In genomic region chr17:47923011-47923677, GRCm38 (mm10) we compare ENCODE assay signal across 8 mouse cellular contexts. TPM values are rescaled to one million over a fixed set of nuclear protein-coding genes. Genes with fewer than 3 reads are reported as not detected.
A peak's percentile ranks its signal among the peaks of the same experiment; 100 is the strongest.
DNase-seq lines count a peak whose midpoint lies in the region; TF ChIP-seq lines count a peak whose summit lies in the region.

No protein-coding gene starts in this region.

- H3K4me3 ChIP-seq in heart, embryonic 10.5 days, result peak overlapping the region; percentile 83
- peak overlapping the region; percentile 99 for H3K4me3 ChIP-seq in small intestine, adult 2 months (ENCODE audit: low read depth, low read length)

- WGBS in heart, embryonic 10.5 days, result under 1% methylated on average over 28 of the region's 28 CpGs
- WGBS in small intestine, adult 2 months, result 2% methylated on average over 28 of the region's 28 CpGs

- no peak for TF ChIP-seq CTCF in small intestine, adult 2 months (IDR thresholded peaks at IDR 0.05; ENCODE audit: extremely low read depth, insufficient read length, insufficient replicate concordance, low read depth, low read length)

- peaks cover 5% of the 10 kb centered on the region; the same call in 1 of the 2 replicates for H3K27me3 ChIP-seq in heart, embryonic 10.5 days (ENCODE audit: insufficient read depth, poor library complexity, severe bottlenecking)
- H3K27me3 ChIP-seq in small intestine, adult 2 months (ENCODE audit: control insufficient read depth, insufficient read depth, low read length), result no peaks in the 10 kb centered on the region

- intact Hi-C loops in gastrocnemius, postnatal 14 days (cut with DNase I; ENCODE audit: low total_unique reads), result loop anchor here (5.0 to 10.0 kb wide), 2 partner anchors 49 to 122 kb away; no protein-coding TSS in a partner anchor
- intact Hi-C loops in left cerebral cortex, postnatal 36 days (cut with DNase I), result loop anchor here (5.0 kb wide), 1 partner anchor 174 kb away; no protein-coding TSS in a partner anchor

- no peak for TF ChIP-seq POLR2A in small intestine, adult 2 months (IDR thresholded peaks at IDR 0.05; ENCODE audit: low read depth, low read length)

- peak overlapping the region; percentile 97 for H3K27ac ChIP-seq in heart, embryonic 10.5 days
- no peak overlapping the region for H3K27ac ChIP-seq in small intestine, adult 2 months (ENCODE audit: insufficient read depth, low read depth, low read length)

- H3K36me3 ChIP-seq in heart, embryonic 10.5 days, result peaks cover 19% of the 10 kb centered on the region; the same call in 1 of the 2 replicates
- H3K36me3 ChIP-seq in small intestine, adult 2 months (ENCODE audit: control insufficient read depth, insufficient read depth, low read length), result no peaks in the 10 kb centered on the region

- peaks cover 55% of the 10 kb centered on the region for H3K4me1 ChIP-seq in heart, embryonic 10.5 days
- peaks cover 19% of the 10 kb centered on the region for H3K4me1 ChIP-seq in small intestine, adult 2 months (ENCODE audit: control insufficient read depth, insufficient read depth, insufficient read length, low read length)

- DNase-seq in gastrocnemius, adult 18-20 months (ENCODE audit: low spot score), result peak; percentile 21
- no peak for DNase-seq in gastrocnemius, postnatal 14 days
- peak; percentile 30 for DNase-seq in adrenal gland, adult 8-10 months
- no peak for DNase-seq in heart, embryonic 10.5 days (ENCODE audit: low spot score)
- peak; percentile 42 to 68 for DNase-seq in kidney, adult 8-10 months
- DNase-seq in lung, postnatal 10 days, result peak; percentile 65
- no peak for DNase-seq in left cerebral cortex, postnatal 36 days (ENCODE audit: low spot score in 2 of 2)

- H3K9me3 ChIP-seq in heart, embryonic 10.5 days, result no peaks in the 10 kb centered on the region

RNA-seq across cellular contexts. Expression of gene Foxp4, which starts 1.3 kb away (rescaled TPM):
- total RNA-seq in gastrocnemius, adult 18-20 months (2021), result 1 to 10 TPM; 7.5 TPM
- 1 to 10 TPM; 7.5 to 9.2 TPM for total RNA-seq in gastrocnemius, postnatal 14 days (2021)
- total RNA-seq in adrenal gland, adult 8-10 months (2022), result 10 to 100 TPM; 21.5 to 39.2 (median 31.0) TPM
- polyA plus RNA-seq in heart, embryonic 10.5 days (2016; fragmentation: Nextera tagmentation; extraction: Ambion mirVana), result 12.4 and 27.3 TPM in 2 replicates
- polyA plus RNA-seq in small intestine, adult 2 months (2012; rRNA removed), result 66.9 and 126 TPM in 2 replicates
- total RNA-seq in left cerebral cortex, postnatal 36 days (2021), result 10 to 100 TPM; 44.1 to 55.9 TPM

Comparison
In these comparisons a context has a peak if more than half of its experiments do, and no peak if none do; other contexts are left out.
1. DNase-seq: peak in gastrocnemius, adult 18-20 months (single experiment), adrenal gland, adult 8-10 months (single experiment), kidney, adult 8-10 months (2 of 2) and lung, postnatal 10 days (single experiment); none in gastrocnemius, postnatal 14 days (single experiment), heart, embryonic 10.5 days (single experiment) and left cerebral cortex, postnatal 36 days (0 of 2).